Mouse (Mus musculus): Measurements from ENCODE around the gene Baiap2. TPM values are rescaled to one million over a fixed set of nuclear protein-coding genes. Genes with fewer than 3 reads are reported as not detected.
A peak's percentile ranks its signal among the peaks of the same experiment; 100 is the strongest.

The Baiap2 gene
- total and polyA plus RNA-seq, 3 experiments, result 3.4 to 6.7 (median 6.1) TPM

GRCm38 (mm10) chr11:119954233-119954632, 11.7 kb downstream of the Baiap2 start:
- no peak overlapping the region for H3K9ac ChIP-seq (ENCODE audit: insufficient read depth, low read depth)
- H3K27me3 ChIP-seq (replicated peaks), result no peaks in the 10 kb centered on the region
- dilution Hi-C loops (cut with MboI; ENCODE audit: extremely low pct_ligation_motif_present, extremely low pct_unique_long_range_greater_than_20kb, low sequenced_read_pairs) (no loop called here), in situ Hi-C loops (cut with MboI; ENCODE audit: low pct_ligation_motif_present, low pct_unique_long_range_greater_than_20kb, low sequenced_read_pairs) (no loop called here)
- no peak overlapping the region for H3K27ac ChIP-seq (ENCODE audit: insufficient read depth, low read depth)
- peaks cover 0 to 2% of the 10 kb centered on the region in 2 experiments for H3K36me3 ChIP-seq (replicated peaks in 1 of 2; ENCODE audit: control insufficient read depth in 1 of 2, insufficient read depth in 1 of 2, low read length in 1 of 2)
- H3K4me2 ChIP-seq (ENCODE audit: insufficient read depth, low read depth, poor library complexity, severe bottlenecking), result no peak overlapping the region
- TF ChIP-seq MAX (IDR thresholded peaks at IDR 0.05; ENCODE audit: low read length) (no peak), MXI1 (IDR thresholded peaks at IDR 0.05; ENCODE audit: low read depth, low read length) (no peak), EP300 (IDR thresholded peaks at IDR 0.05; ENCODE audit: low read length) (no peak), POLR2AphosphoS2 (IDR thresholded peaks at IDR 0.05; ENCODE audit: low read depth, low read length) (no peak), ZMIZ1 (IDR thresholded peaks at IDR 0.05; ENCODE audit: low read depth, low read length) (no peak), GABPA (IDR thresholded peaks at IDR 0.05; ENCODE audit: insufficient replicate concordance, low read depth, low read length) (no peak), USF1 (IDR thresholded peaks at IDR 0.05; ENCODE audit: low read depth, low read length) (no peak), BHLHE40 (IDR thresholded peaks at IDR 0.05; ENCODE audit: low read depth, low read length) (no peak), CTCF (conservative IDR thresholded peaks at IDR 0.05 in 1 of 2, IDR thresholded peaks at IDR 0.05 in 1 of 2; ENCODE audit: low read depth in 2 of 2, low read length in 2 of 2) (no peak), POLR2A (IDR thresholded peaks at IDR 0.05; ENCODE audit: low read depth, low read length) (no peak), ZNF384 (IDR thresholded peaks at IDR 0.05; ENCODE audit: low read depth, low read length) (no peak)
- H3K9me3 ChIP-seq (replicated peaks; ENCODE audit: low read length), result no peaks in the 10 kb centered on the region
- no peak for DNase-seq (ENCODE audit: extremely low read depth)
- H3K79me2 ChIP-seq (replicated peaks; ENCODE audit: control insufficient read depth, extremely low read depth, insufficient read depth, poor library complexity, severe bottlenecking), result no peaks in the 10 kb centered on the region
- no peak overlapping the region for H3K4me3 ChIP-seq (replicated peaks in 1 of 3; ENCODE audit: low read depth in 2 of 3, low read length in 2 of 3, poor library complexity in 1 of 3)
- peaks cover 25 to 61% of the 10 kb centered on the region in 2 experiments for H3K4me1 ChIP-seq (ENCODE audit: control insufficient read depth in 1 of 2, insufficient read depth in 2 of 2)

DNA sequence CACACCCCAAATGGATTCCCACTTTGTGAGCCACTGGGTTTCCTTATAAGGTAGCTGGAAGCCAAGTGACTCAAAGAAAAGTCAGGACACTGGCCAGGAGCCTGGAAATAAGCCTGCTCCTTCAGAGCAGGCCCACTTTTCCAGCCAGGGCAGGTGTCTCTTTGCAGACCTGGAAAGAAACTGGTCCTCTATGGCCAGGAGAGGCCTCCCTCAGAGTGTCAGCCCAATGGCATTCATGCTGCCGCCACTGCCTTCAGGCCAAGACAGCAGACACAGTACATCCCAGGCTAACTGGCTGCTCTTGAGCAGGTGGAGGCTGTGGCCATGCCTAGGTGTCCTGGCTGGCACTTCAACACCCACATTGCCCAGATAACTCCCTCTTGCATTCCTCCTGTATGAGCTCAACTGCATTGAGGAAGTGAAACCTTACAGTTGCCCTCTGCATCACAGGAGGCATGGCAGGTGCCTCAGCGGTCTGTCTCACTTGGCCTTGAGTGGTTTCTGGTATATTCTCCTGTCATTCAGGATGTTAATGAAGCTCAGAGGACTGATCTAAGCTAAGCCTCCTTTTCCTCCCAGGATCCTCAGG, 12.3 kb downstream of the Baiap2 start:
- H3K79me2 ChIP-seq (replicated peaks; ENCODE audit: control insufficient read depth, extremely low read depth, insufficient read depth, poor library complexity, severe bottlenecking), result no peaks in the 10 kb centered on the region
- dilution Hi-C loops (cut with MboI; ENCODE audit: extremely low pct_ligation_motif_present, extremely low pct_unique_long_range_greater_than_20kb, low sequenced_read_pairs), result no loop called here
- H3K36me3 ChIP-seq (replicated peaks in 1 of 2; ENCODE audit: control insufficient read depth in 1 of 2, insufficient read depth in 1 of 2, low read length in 1 of 2), result peaks cover 0 to 2% of the 10 kb centered on the region in 2 experiments
- no peaks in the 10 kb centered on the region for H3K27me3 ChIP-seq (replicated peaks)
- peaks cover 25 to 59% of the 10 kb centered on the region in 2 experiments for H3K4me1 ChIP-seq (ENCODE audit: control insufficient read depth in 1 of 2, insufficient read depth in 2 of 2)
- no peak overlapping the region for H3K27ac ChIP-seq (ENCODE audit: insufficient read depth, low read depth)
- in situ Hi-C loops (cut with MboI; ENCODE audit: low pct_ligation_motif_present, low pct_unique_long_range_greater_than_20kb, low sequenced_read_pairs), result no loop called here
- H3K4me3 ChIP-seq (replicated peaks in 1 of 3; ENCODE audit: low read depth in 2 of 3, low read length in 2 of 3, poor library complexity in 1 of 3), result no peak overlapping the region
- H3K4me2 ChIP-seq (ENCODE audit: insufficient read depth, low read depth, poor library complexity, severe bottlenecking), result peak overlapping the region; percentile 12
- DNase-seq (ENCODE audit: extremely low read depth), result peak; percentile 89
- no peak overlapping the region for H3K9ac ChIP-seq (ENCODE audit: insufficient read depth, low read depth)
- TF ChIP-seq ZC3H11A (IDR thresholded peaks at IDR 0.05; ENCODE audit: low read depth, low read length), result no peak
- TF ChIP-seq BHLHE40 (IDR thresholded peaks at IDR 0.05; ENCODE audit: low read depth, low read length), result peak; percentile 97
- peak; percentile 66 for TF ChIP-seq MEF2A (IDR thresholded peaks at IDR 0.05; ENCODE audit: borderline replicate concordance, low read depth, low read length)
- TF ChIP-seq MAX (IDR thresholded peaks at IDR 0.05; ENCODE audit: low read length), result peak; percentile 74
- peak; percentile 45; the same call in 1 of the 2 replicates for TF ChIP-seq CHD2 (IDR thresholded peaks at IDR 0.05; ENCODE audit: low read length)
- TF ChIP-seq E2F4 (IDR thresholded peaks at IDR 0.05; ENCODE audit: insufficient replicate concordance, low read depth, low read length), result no peak
- TF ChIP-seq POLR2A (IDR thresholded peaks at IDR 0.05; ENCODE audit: low read depth, low read length), result no peak
- no peak for TF ChIP-seq CHD1 (IDR thresholded peaks at IDR 0.05; ENCODE audit: low read depth, low read length)
- peak; percentile 87 for TF ChIP-seq RCOR1 (conservative IDR thresholded peaks at IDR 0.05; ENCODE audit: low read depth, low read length)
- peak; percentile 66 for TF ChIP-seq JUND (conservative IDR thresholded peaks at IDR 0.05; ENCODE audit: low read depth, low read length)
- TF ChIP-seq JUN (IDR thresholded peaks at IDR 0.05; ENCODE audit: insufficient read depth, low read depth, low read length), result peak; percentile 56
- TF ChIP-seq MXI1 (IDR thresholded peaks at IDR 0.05; ENCODE audit: low read depth, low read length), result peak; percentile 45; the same call in 1 of the 2 replicates
- TF ChIP-seq EP300 (IDR thresholded peaks at IDR 0.05; ENCODE audit: low read length), result peak; percentile 99
- TF ChIP-seq SIN3A (IDR thresholded peaks at IDR 0.05; ENCODE audit: low read length), result peak; percentile 30; the same call in 1 of the 2 replicates
- TF ChIP-seq MAZ (IDR thresholded peaks at IDR 0.05; ENCODE audit: low read depth, low read length), result no peak
- peak; percentile 85 for TF ChIP-seq ETS1 (conservative IDR thresholded peaks at IDR 0.05; ENCODE audit: low read depth, low read length)
- TF ChIP-seq ELF1 (IDR thresholded peaks at IDR 0.05; ENCODE audit: low read depth, low read length), result no peak
- TF ChIP-seq TCF12 (IDR thresholded peaks at IDR 0.05; ENCODE audit: low read depth, low read length), result peak; percentile 95
- 0 out of 2 replicates have a peak, but pooled peaks have one; percentile 25 for TF ChIP-seq UBTF (IDR thresholded peaks at IDR 0.05; ENCODE audit: low read depth, low read length)
- TF ChIP-seq USF2 (conservative IDR thresholded peaks at IDR 0.05; ENCODE audit: low read depth, low read length), result no peak; the same call in 1 of the 2 replicates
- no peak for TF ChIP-seq ZNF384 (IDR thresholded peaks at IDR 0.05; ENCODE audit: low read depth, low read length)
- TF ChIP-seq MYC (IDR thresholded peaks at IDR 0.05; ENCODE audit: low read depth, low read length), result peak; percentile 93
- peak; percentile 99 for TF ChIP-seq IRF4 (IDR thresholded peaks at IDR 0.05; ENCODE audit: low read depth, low read length)
- H3K9me3 ChIP-seq (replicated peaks; ENCODE audit: low read length), result no peaks in the 10 kb centered on the region

Measured in CH12.LX (cell line).